Mouse (Mus musculus) embryonic facial prominence, embryonic 14.5 days (tissue): ENCODE results near the gene Mns1. TPM values are rescaled to one million over a fixed set of nuclear protein-coding genes. Genes with fewer than 3 reads are reported as not detected.
"Not testable (repeated sequence)": the region's sequence is repeated elsewhere in the genome, so short reads cannot be mapped to it uniquely, and the experiment has no call there.

ENCODE experiments used
- ATAC-seq: fragments of 200-750 bp; cut with Nextera tagmentation; 2 replicates; pipeline ENCODE4 v1.8.0; 2017; ENCODE audit warnings: low read depth, moderate number of reproducible peaks, moderate TSS enrichment
- DNase-seq: peaks from one replicate; pipeline ENCODE4 v3.0.0-alpha.2; 2015; ENCODE audit warnings: low spot score
- H3K27ac ChIP-seq: fragments of 300-500 bp; sonication (generic); replicated peaks from 2 replicates; pipeline ENCODE4 v1.5.1; 2014; ENCODE audit warnings: low read depth, mild to moderate bottlenecking, low read length, moderate library complexity
- H3K27me3 ChIP-seq: fragments of 300-500 bp; sonication (generic); replicated peaks from 2 replicates; pipeline ENCODE4 v1.6.1; 2014; ENCODE audit warnings: low read length; ENCODE audit not compliant: control insufficient read depth, insufficient read depth
- H3K36me3 ChIP-seq: fragments of 300-500 bp; sonication (generic); 2 replicates; pipeline ENCODE4 v1.6.1; 2014; ENCODE audit warnings: low read length, mixed read lengths; ENCODE audit not compliant: control insufficient read depth, insufficient read depth
- H3K4me1 ChIP-seq: fragments of 300-500 bp; sonication (generic); 2 replicates; pipeline ENCODE4 v1.6.1; 2014; ENCODE audit warnings: antibody characterized with exemption, low read length; ENCODE audit not compliant: control insufficient read depth, insufficient read depth
- H3K4me2 ChIP-seq: fragments of 300-500 bp; sonication (generic); 2 replicates; pipeline ENCODE4 v1.6.1; 2014; ENCODE audit warnings: low read depth, mild to moderate bottlenecking, low read length, moderate library complexity, mixed read lengths
- H3K4me3 ChIP-seq: fragments of 300-500 bp; sonication (generic); 2 replicates; pipeline ENCODE4 v1.5.1; 2014; ENCODE audit warnings: low read depth, mild to moderate bottlenecking, low read length
- H3K9ac ChIP-seq: fragments of 300-500 bp; sonication (generic); 2 replicates; pipeline ENCODE4 v1.6.1; 2014; ENCODE audit warnings: low read depth, mild to moderate bottlenecking, low read length, moderate library complexity, mixed read lengths
- H3K9me3 ChIP-seq: fragments of 300-500 bp; sonication (generic); 2 replicates; pipeline ENCODE4 v1.6.1; 2016; ENCODE audit warnings: low read length; ENCODE audit not compliant: control insufficient read depth
- WGBS: fragments of 180-500 bp; shearing (Covaris S2); extraction: QIAGEN DNeasy Blood & Tissue Kit; methylation state at CpG from one replicate; pipeline ENCODE4 v1.1.7; 2014; 5-methylcytosine and 5-hydroxymethylcytosine counted together
- polyA plus RNA-seq: library from polyadenylated mRNA; unstranded; fragments of >200 nt; fragmentation: Nextera tagmentation; extraction: Ambion mirVana; gene quantifications from 2 replicates; pipeline ENCODE4 v1.2.1, GENCODE M21; 2014

Mns1 gene
- polyA plus RNA-seq, 1 experiment from 2014 or later = 24.3 TPM

- WGBS = 83% methylated on average over 8 of the region's 8 CpGs
- Histone ChIP-seq H3K4me1 (peaks cover 5% of the 10 kb centered on the region; the same call in 1 of the 2 replicates), H3K27me3 (no peaks in the 10 kb centered on the region), H3K9ac (no peak overlapping the region), H3K4me3 (no peak overlapping the region), H3K27ac (no peak overlapping the region), H3K36me3 (peaks cover 11% of the 10 kb centered on the region; the same call in 1 of the 2 replicates), H3K4me2 (no peak overlapping the region), H3K9me3 (no peaks in the 10 kb centered on the region)
- ATAC-seq (no peak), DNase-seq (no peak)
These were observed 3.4 kb downstream of the Mns1 start for GRCm38 (mm10) chr9:72440948-72441926.

GRCm38 (mm10) chr9:72441927-72442715 lies 4.3 kb downstream of the Mns1 start:
- H3K36me3 ChIP-seq = peaks cover 19% of the 10 kb centered on the region; the same call in 1 of the 2 replicates
- no peak overlapping the region for H3K4me3 ChIP-seq
- H3K9ac ChIP-seq = no peak overlapping the region
- ATAC-seq (no peak), DNase-seq (no peak)
- no peak overlapping the region for H3K4me2 ChIP-seq
- no peaks in the 10 kb centered on the region for H3K27me3 ChIP-seq
- WGBS = 91% methylated on average over 10 of the region's 10 CpGs
- peaks cover 5% of the 10 kb centered on the region; the same call in 1 of the 2 replicates for H3K4me1 ChIP-seq
- H3K9me3 ChIP-seq = no peaks in the 10 kb centered on the region
- no peak overlapping the region for H3K27ac ChIP-seq

- H3K4me1 ChIP-seq = no peaks in the 10 kb centered on the region
- DNase-seq (peak; percentile 37), ATAC-seq (no peak)
- no peaks in the 10 kb centered on the region for H3K9me3 ChIP-seq
- H3K4me2 ChIP-seq = no peak overlapping the region
- H3K27ac ChIP-seq = no peak overlapping the region
- H3K27me3 ChIP-seq = no peaks in the 10 kb centered on the region
- H3K36me3 ChIP-seq = peaks cover 24% of the 10 kb centered on the region
- H3K4me3 ChIP-seq = no peak overlapping the region
- no peak overlapping the region for H3K9ac ChIP-seq
- 42% methylated on average over 8 of the region's 8 CpGs for WGBS
These were observed 10.2 kb downstream of the Mns1 start for GRCm38 (mm10) chr9:72448026-72448425.

- no peak overlapping the region for H3K9ac ChIP-seq
- H3K27me3 ChIP-seq = no peaks in the 10 kb centered on the region
- H3K4me1 ChIP-seq = no peaks in the 10 kb centered on the region
- ATAC-seq = 0 out of 2 replicates have a peak, but pooled peaks have one; percentile 33
- DNase-seq = peak; percentile 9
- peaks cover 19% of the 10 kb centered on the region for H3K36me3 ChIP-seq
- no peak overlapping the region for H3K4me2 ChIP-seq
- H3K4me3 ChIP-seq = no peak overlapping the region
- no peaks in the 10 kb centered on the region for H3K9me3 ChIP-seq
- no peak overlapping the region for H3K27ac ChIP-seq
- 82% methylated on average over 7 of the region's 7 CpGs for WGBS
These were observed 11.6 kb downstream of the Mns1 start for GRCm38 (mm10) chr9:72449367-72449766.

GRCm38 (mm10) chr9:72449841-72450240 lies 12.0 kb downstream of the Mns1 start:
- no peak overlapping the region for H3K27ac ChIP-seq
- H3K4me2 ChIP-seq = no peak overlapping the region
- H3K9me3 ChIP-seq = no peaks in the 10 kb centered on the region
- no peaks in the 10 kb centered on the region for H3K27me3 ChIP-seq
- H3K36me3 ChIP-seq = peaks cover 19% of the 10 kb centered on the region
- H3K4me3 ChIP-seq = no peak overlapping the region
- DNase-seq = no peak
- H3K9ac ChIP-seq = no peak overlapping the region
- ATAC-seq = no peak
- no peaks in the 10 kb centered on the region for H3K4me1 ChIP-seq
- 90% methylated on average over 2 of the region's 2 CpGs for WGBS

- Histone ChIP-seq H3K27me3 (no peaks in the 10 kb centered on the region), H3K9ac (no peak overlapping the region), H3K4me3 (no peak overlapping the region), H3K36me3 (peaks cover 19% of the 10 kb centered on the region), H3K4me1 (no peaks in the 10 kb centered on the region), H3K27ac (no peak overlapping the region), H3K9me3 (no peaks in the 10 kb centered on the region), H3K4me2 (no peak overlapping the region)
- no peak for ATAC-seq
- DNase-seq = peak; percentile 49
- 83% methylated on average over 1 of the region's 1 CpGs for WGBS
These were observed 12.6 kb downstream of the Mns1 start for GRCm38 (mm10) chr9:72450363-72450762.

- H3K4me1 ChIP-seq = no peaks in the 10 kb centered on the region
- H3K9me3 ChIP-seq = no peaks in the 10 kb centered on the region
- 78% methylated on average over 6 of the region's 6 CpGs for WGBS
- H3K4me3 ChIP-seq = no peak overlapping the region
- H3K36me3 ChIP-seq = peaks cover 14% of the 10 kb centered on the region
- no peak overlapping the region for H3K27ac ChIP-seq
- DNase-seq (no peak), ATAC-seq (no peak)
- H3K27me3 ChIP-seq = no peaks in the 10 kb centered on the region
- no peak overlapping the region for H3K9ac ChIP-seq
- H3K4me2 ChIP-seq = no peak overlapping the region
These were observed 13.3 kb downstream of the Mns1 start for GRCm38 (mm10) chr9:72451111-72451510.

GRCm38 (mm10) chr9:72454281-72454680 lies 16.5 kb downstream of the Mns1 start:
- H3K9me3 ChIP-seq, H3K27ac ChIP-seq, H3K4me2 ChIP-seq, H3K4me1 ChIP-seq, DNase-seq, ATAC-seq, H3K27me3 ChIP-seq, H3K9ac ChIP-seq, H3K4me3 ChIP-seq: not testable (repeated sequence)
- H3K36me3 ChIP-seq = peaks cover 13% of the 10 kb centered on the region
